Mouse (Mus musculus) testis, adult 2 months (tissue): ENCODE measurements at regions not wholly inside any gene's neighbourhood (a gene's known extent, or its start where the extent isn't known, plus 50 kb on each side); places are given as distances from the start of the nearest gene placed in this dataset.

Experiments used
- CTCF ChIP-seq: fragments of 200-500 bp; IDR thresholded peaks from 2 replicates; pipeline ENCODE4 v1.5.1; 2012; ENCODE audit warnings: low read depth, mild to moderate bottlenecking, inconsistent platforms, low read length, moderate library complexity; ENCODE audit not compliant: control insufficient read depth, insufficient read depth, insufficient replicate concordance
- POLR2A ChIP-seq: fragments of 200-500 bp; IDR thresholded peaks from 2 replicates; pipeline ENCODE4 v1.6.1; 2012; ENCODE audit warnings: low read depth, mild to moderate bottlenecking, inconsistent platforms, low read length, moderate library complexity; ENCODE audit not compliant: control insufficient read depth

DNA sequence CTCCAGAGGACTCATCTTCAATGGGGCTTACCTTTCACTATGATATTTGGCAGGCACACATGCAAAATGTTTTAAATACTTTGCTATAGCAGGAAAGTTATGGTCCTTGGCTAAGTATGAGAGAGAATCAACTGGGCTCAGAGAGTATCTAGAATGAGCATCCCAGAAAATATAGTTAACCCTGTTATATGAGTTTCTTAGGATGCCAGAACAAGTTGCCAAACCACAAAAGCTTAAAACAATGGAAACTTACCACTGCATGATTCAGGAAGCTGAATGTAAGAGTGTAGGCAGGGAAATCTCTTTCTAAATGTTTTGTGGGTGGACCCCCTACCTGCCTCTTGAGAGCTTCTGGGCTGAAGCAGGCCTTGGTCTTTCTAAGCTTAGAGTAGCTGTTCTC lies 325.3 kb downstream of the Fam198b start:
- TF ChIP-seq CTCF (no peak), POLR2A (no peak)
